Mouse (Mus musculus) bone marrow macrophage, adult 2 months (primary cell): ENCODE measurements around the gene Cmas.

Experiments
- CTCF ChIP-seq: IDR thresholded peaks from 2 replicates; pipeline ENCODE4 v1.5.1; 2012; ENCODE audit warnings: low read depth, mild to moderate bottlenecking, low read length, moderate library complexity
- POLR2A ChIP-seq: IDR thresholded peaks from 2 replicates; pipeline ENCODE4 v1.6.1; 2012; ENCODE audit warnings: mild to moderate bottlenecking, low read depth, low read length, borderline replicate concordance

DNA sequence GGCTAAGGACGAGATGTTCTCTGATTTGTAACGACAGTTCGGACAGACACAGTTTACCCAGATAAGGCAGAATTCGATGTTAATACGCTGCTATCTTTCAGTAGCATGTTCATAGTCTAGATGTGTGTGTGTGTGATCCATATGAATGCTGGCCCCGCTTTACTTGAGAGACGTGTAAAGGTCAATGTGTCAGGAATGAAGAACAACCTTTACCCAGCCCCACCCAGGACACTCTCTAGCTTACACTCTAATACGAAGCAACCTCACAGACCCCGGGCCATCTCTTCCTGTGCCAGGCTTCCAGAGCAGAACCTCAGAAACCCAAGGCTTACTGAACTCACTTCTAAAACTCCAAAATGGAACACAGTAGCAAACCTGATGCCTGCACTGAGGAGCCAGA, 42.4 kb downstream of the Cmas start:
- no peak for TF ChIP-seq POLR2A
- no peak for TF ChIP-seq CTCF
